Mouse (Mus musculus) lung, adult 2 months (tissue): ENCODE data around the gene Ccl3. TPM values are rescaled to one million over a fixed set of nuclear protein-coding genes. Genes with fewer than 3 reads are reported as not detected.

Experiments used
- DNase-seq: peaks from one replicate; pipeline ENCODE4 v3.0.0; 2022
- H3K4me1 ChIP-seq: fragments of 200-500 bp; 2 replicates; pipeline ENCODE4 v1.6.1; 2011; ENCODE audit warnings: low read length; ENCODE audit not compliant: control insufficient read depth, insufficient read depth
- H3K4me3 ChIP-seq: fragments of 200-500 bp; replicated peaks from 2 replicates; pipeline ENCODE3; 2011; ENCODE audit warnings: low read depth, mild to moderate bottlenecking, control low read depth, low read length; ENCODE audit errors: extremely low read depth
- CTCF ChIP-seq: fragments of 200-500 bp; IDR thresholded peaks from 2 replicates; pipeline ENCODE4 v1.5.1; 2011; ENCODE audit warnings: mild to moderate bottlenecking, low read length, control low read depth; ENCODE audit not compliant: insufficient read depth
- POLR2A ChIP-seq: fragments of 200-500 bp; IDR thresholded peaks from 2 replicates; pipeline ENCODE4 v1.6.1; 2011; ENCODE audit warnings: low read depth, mild to moderate bottlenecking, control low read depth, low read length, borderline replicate concordance; ENCODE audit errors: extremely low read depth
- WGBS: fragments of 180-500 bp; shearing (Covaris S2); methylation state at CpG from one replicate; pipeline ENCODE4 v1.1.7; 2018; 5-methylcytosine and 5-hydroxymethylcytosine counted together
- polyA plus RNA-seq: library from polyadenylated mRNA; depleted of rRNA; stranded (reverse); fragments of >200 nt; gene quantifications from 2 replicates; pipeline ENCODE4 v1.2.3, GENCODE M21; 2012

Gene Ccl3
- polyA plus RNA-seq, 1 experiment, result 5.7 TPM

GRCm38 (mm10) chr11:83646356-83647149, 2.6 kb downstream of the Ccl3 start:
- TF ChIP-seq CTCF (no peak), POLR2A (no peak)
- no peaks in the 10 kb centered on the region for H3K4me1 ChIP-seq
- 82% methylated on average over 6 of the region's 6 CpGs for WGBS
- H3K4me3 ChIP-seq, result no peak overlapping the region
- no peak for DNase-seq

- TF ChIP-seq CTCF (no peak), POLR2A (no peak)
- no peaks in the 10 kb centered on the region for H3K4me1 ChIP-seq
- DNase-seq, result no peak
- H3K4me3 ChIP-seq, result no peak within 1 kb of the TSS
- WGBS, result 75% methylated on average over 1 of the region's 1 CpGs
These were observed 3.6 kb downstream of the Ccl3 start, which contains the start of gene Rpl9-ps1 for GRCm38 (mm10) chr11:83645521-83645920. Rpl9-ps1 (minus strand) TSS chr11:83645621.

GRCm38 (mm10) chr11:83641216-83641615, 7.9 kb downstream of the Ccl3 start:
- TF ChIP-seq POLR2A (no peak), CTCF (no peak)
- 46% methylated on average over 2 of the region's 2 CpGs for WGBS
- Histone ChIP-seq H3K4me1 (no peaks in the 10 kb centered on the region), H3K4me3 (no peak overlapping the region)
- no peak for DNase-seq

GRCm38 (mm10) chr11:83640141-83640540, 9.0 kb downstream of the Ccl3 start:
- 44% methylated on average over 5 of the region's 5 CpGs for WGBS
- Histone ChIP-seq H3K4me3 (no peak overlapping the region), H3K4me1 (no peaks in the 10 kb centered on the region)
- no peak for DNase-seq
- TF ChIP-seq CTCF, result no peak
- no peak for TF ChIP-seq POLR2A

GRCm38 (mm10) chr11:83639533-83639932, 9.6 kb downstream of the Ccl3 start:
- 49% methylated on average over 3 of the region's 3 CpGs for WGBS
- DNase-seq, result no peak
- Histone ChIP-seq H3K4me1 (no peaks in the 10 kb centered on the region), H3K4me3 (no peak overlapping the region)
- TF ChIP-seq CTCF (no peak), POLR2A (no peak)

GRCm38 (mm10) chr11:83638934-83639333, 10.2 kb downstream of the Ccl3 start:
- H3K4me3 ChIP-seq, result no peak overlapping the region
- no peak for TF ChIP-seq POLR2A
- TF ChIP-seq CTCF, result no peak
- 45% methylated on average over 2 of the region's 2 CpGs for WGBS
- H3K4me1 ChIP-seq, result no peaks in the 10 kb centered on the region
- no peak for DNase-seq

- TF ChIP-seq POLR2A (no peak), CTCF (no peak)
- no peaks in the 10 kb centered on the region for H3K4me1 ChIP-seq
- no peak for DNase-seq
- 68% methylated on average over 1 of the region's 1 CpGs for WGBS
- no peak overlapping the region for H3K4me3 ChIP-seq
These were observed 12.4 kb downstream of the Ccl3 start for GRCm38 (mm10) chr11:83636742-83637235.

GRCm38 (mm10) chr11:83634898-83635297, 14.3 kb downstream of the Ccl3 start:
- no peak for DNase-seq
- Histone ChIP-seq H3K4me1 (no peaks in the 10 kb centered on the region), H3K4me3 (no peak overlapping the region)
- TF ChIP-seq POLR2A (no peak), CTCF (no peak)
- 83% methylated on average over 2 of the region's 2 CpGs for WGBS

GRCm38 (mm10) chr11:83634425-83634824, 14.7 kb downstream of the Ccl3 start:
- TF ChIP-seq CTCF, result no peak
- no peak for TF ChIP-seq POLR2A
- Histone ChIP-seq H3K4me1 (no peaks in the 10 kb centered on the region), H3K4me3 (no peak overlapping the region)
- DNase-seq, result no peak
- WGBS, result 58% methylated on average over 4 of the region's 4 CpGs

- TF ChIP-seq CTCF (peak; percentile 52), POLR2A (no peak)
These were observed 16.4 kb downstream of the Ccl3 start for GRCm38 (mm10) chr11:83632744-83633143.

More at GRCm38 (mm10) chr11:83632744-83633143, 16.4 kb downstream of the Ccl3 start:
- no peak for DNase-seq
- Histone ChIP-seq H3K4me3 (no peak overlapping the region), H3K4me1 (no peaks in the 10 kb centered on the region)
- WGBS, result 53% methylated on average over 4 of the region's 4 CpGs
